Mouse (Mus musculus) activated CD4-positive, CD25-positive, alpha-beta regulatory T cell, adult 4 months (primary cell): ENCODE results near the gene Cadps2. TPM values are rescaled to one million over a fixed set of nuclear protein-coding genes. Genes with fewer than 3 reads are reported as not detected.

Source experiments
- ATAC-seq: one replicate; pipeline ENCODE4 v1.8.0; 2017
- polyA plus RNA-seq, 2 experiments: library from polyadenylated mRNA; unstranded; fragments of 100-300 nt; shearing (Covaris generic); gene quantifications; one replicate each; pipeline ENCODE4 v1.2.1; 2017

Cadps2 gene
- polyA plus RNA-seq, 2 experiments from 2014 or later: 0.49 TPM; not detected in 1

- ATAC-seq: no peak
Observed at GRCm38 (mm10) chr6:23353480-23353879, 485.7 kb downstream of the Cadps2 start.

DNA sequence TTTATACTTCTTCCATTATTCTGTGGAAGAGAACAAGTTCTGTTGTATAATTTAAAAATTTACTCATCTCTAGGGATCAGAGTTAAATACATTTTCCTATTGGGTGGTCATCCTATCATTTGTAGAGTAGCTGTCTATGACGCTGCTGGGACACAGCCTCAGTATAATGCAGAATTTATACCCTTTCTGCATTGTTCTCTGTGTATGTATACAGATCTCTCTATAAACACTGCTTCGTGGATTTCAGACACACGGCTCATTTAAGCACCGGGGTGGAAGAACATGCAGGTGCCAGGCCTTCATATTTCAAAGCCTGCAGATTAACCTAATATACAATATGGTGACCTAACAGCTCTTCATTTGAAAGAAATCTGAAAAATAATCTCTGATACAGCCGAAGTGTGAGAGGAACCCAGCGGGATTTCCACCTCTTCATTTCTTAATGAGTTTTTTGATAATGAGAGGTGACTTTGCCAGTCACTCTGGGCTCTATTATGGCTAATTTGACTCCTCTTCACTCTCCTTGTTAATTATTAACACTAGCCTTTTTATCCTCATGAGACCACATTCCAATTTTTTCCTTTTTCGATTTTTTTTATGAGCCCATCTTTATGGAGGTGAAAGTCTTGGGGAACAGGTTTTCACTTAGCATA lies 501.7 kb downstream of the Cadps2 start:
- ATAC-seq: no peak

- ATAC-seq: no peak
Observed at GRCm38 (mm10) chr6:23314945-23315344, 524.3 kb downstream of the Cadps2 start.

GRCm38 (mm10) chr6:23314291-23314690 lies 524.9 kb downstream of the Cadps2 start:
- ATAC-seq: no peak

DNA sequence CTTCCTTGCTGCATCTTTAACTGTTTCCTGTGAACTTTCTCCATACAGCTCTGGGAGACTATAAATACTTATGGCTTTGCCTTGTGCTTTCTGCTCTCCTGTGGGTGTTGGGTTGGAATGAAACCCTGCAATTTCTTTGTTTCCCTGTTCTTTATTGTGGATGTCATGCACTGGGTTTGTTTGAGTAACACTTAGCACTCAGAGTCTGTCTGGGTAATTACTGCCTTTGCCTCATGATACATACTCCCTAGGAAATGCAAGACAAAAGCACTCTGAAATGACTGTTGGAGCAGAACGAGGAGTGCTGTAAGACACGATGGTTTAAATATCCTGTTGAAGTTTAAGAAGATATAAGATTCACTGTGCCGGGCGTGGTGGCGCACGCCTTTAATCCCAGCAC lies 533.2 kb downstream of the Cadps2 start:
- no peak for ATAC-seq

- no peak for ATAC-seq
Observed at GRCm38 (mm10) chr6:23298596-23298995, 540.6 kb downstream of the Cadps2 start.

- ATAC-seq: no peak
Observed at GRCm38 (mm10) chr6:23294685-23295084, 544.5 kb downstream of the Cadps2 start.

GRCm38 (mm10) chr6:23288752-23289151 lies 550.5 kb downstream of the Cadps2 start:
- no peak for ATAC-seq

GRCm38 (mm10) chr6:23281514-23281820 lies 557.8 kb downstream of the Cadps2 start:
- ATAC-seq: no peak

DNA sequence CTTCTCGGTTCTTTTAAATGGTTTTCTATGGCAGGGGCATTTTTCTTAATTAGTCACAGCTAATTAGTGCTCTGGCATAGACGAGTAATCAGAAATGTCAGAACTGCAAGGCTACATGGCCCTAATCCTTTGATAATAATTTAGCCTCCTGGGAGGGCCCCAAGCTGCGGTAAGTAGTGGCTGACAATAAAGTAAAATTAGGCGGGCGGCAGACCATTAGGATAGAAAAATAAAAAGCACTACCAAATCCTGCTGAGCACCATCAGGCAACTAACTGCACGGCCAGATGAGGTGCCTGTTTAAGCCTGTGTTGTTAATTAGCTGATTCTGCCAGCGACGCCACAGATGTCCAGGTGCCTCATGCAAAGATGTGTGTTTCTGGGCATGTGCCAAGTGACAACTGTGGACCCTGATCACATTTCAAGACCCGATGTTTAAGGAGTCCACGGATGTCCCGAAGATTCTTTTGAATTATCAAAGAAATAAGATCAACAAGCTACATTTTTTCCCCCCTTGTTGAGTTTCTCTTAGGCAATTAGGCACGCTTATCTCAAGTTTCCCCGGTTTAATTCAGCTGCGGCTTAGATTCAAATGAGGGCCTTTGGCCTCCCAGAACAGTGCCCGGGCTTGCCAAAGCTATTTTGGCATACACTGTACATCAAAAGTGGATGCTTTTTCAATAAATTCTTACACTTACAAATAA lies 558.3 kb downstream of the Cadps2 start:
- no peak for ATAC-seq

- ATAC-seq: no peak
Observed at GRCm38 (mm10) chr6:23273483-23273882, 565.7 kb downstream of the Cadps2 start.

- ATAC-seq: no peak
Observed at GRCm38 (mm10) chr6:23272979-23273378, 566.2 kb downstream of the Cadps2 start.

DNA sequence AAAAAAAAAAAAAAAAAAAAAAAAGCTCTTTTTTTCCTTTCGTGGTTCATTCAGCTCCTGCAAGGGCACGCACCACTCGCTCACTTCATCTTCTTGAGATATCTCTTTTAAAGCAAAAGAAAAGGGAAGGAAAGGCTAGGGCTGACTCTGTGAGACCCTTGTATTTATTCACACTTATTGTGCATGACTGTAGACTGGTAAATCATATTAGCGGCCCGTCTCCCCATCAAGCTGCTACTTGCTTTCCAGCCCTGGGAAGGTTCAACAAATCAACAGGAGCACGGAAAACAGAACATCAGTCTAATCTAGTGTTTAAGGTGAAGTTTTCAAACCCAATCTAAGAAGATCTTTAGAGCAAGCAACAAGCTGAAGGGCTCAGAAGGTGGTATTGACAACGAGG lies 566.7 kb downstream of the Cadps2 start:
- ATAC-seq: no peak

GRCm38 (mm10) chr6:23260738-23261050 lies 578.5 kb downstream of the Cadps2 start:
- ATAC-seq: no peak

- ATAC-seq: no peak
Observed at GRCm38 (mm10) chr6:23260016-23260737, 579.0 kb downstream of the Cadps2 start.

DNA sequence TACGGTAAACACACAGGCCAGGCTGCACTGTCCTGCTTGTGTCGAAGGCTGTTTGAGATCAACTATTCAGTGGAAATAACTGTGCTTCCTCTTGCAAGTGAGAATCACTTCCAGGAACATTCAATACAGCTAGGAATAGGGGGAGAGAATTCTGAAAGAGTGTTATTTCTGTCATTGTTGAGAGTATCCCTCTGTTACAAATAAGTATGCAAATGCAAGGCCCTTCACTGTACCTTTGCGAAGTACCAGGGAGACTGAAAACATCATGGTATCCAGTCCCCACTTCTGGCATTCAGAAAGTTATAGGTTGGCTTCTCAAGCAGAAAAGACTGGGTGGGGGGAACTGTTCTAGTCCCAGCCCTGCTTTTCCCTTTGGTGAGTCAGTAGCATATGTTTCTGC lies 581.2 kb downstream of the Cadps2 start:
- ATAC-seq: no peak

GRCm38 (mm10) chr6:23255161-23255560 lies 584.1 kb downstream of the Cadps2 start:
- no peak for ATAC-seq

DNA sequence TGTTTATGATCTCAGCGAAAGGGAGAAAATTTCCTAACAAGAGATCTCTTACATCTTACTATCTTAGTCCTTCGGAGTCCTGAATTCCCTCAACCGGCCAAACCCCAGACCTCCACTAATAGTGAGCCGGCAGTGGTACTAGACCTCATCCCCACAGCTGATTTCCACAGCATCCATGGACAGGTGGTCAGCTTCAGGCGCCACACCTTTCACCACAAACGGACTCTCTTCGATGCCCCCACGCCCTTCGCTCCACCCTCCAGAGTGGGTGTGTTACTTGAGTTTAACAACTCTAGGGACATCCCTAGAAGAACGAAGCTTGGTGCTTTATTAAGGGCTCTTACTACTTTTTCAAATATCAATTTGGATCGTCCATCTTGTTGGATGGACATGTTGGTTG lies 584.6 kb downstream of the Cadps2 start:
- ATAC-seq: no peak

- ATAC-seq: no peak
Observed at GRCm38 (mm10) chr6:23253353-23254311, 585.6 kb downstream of the Cadps2 start.

DNA sequence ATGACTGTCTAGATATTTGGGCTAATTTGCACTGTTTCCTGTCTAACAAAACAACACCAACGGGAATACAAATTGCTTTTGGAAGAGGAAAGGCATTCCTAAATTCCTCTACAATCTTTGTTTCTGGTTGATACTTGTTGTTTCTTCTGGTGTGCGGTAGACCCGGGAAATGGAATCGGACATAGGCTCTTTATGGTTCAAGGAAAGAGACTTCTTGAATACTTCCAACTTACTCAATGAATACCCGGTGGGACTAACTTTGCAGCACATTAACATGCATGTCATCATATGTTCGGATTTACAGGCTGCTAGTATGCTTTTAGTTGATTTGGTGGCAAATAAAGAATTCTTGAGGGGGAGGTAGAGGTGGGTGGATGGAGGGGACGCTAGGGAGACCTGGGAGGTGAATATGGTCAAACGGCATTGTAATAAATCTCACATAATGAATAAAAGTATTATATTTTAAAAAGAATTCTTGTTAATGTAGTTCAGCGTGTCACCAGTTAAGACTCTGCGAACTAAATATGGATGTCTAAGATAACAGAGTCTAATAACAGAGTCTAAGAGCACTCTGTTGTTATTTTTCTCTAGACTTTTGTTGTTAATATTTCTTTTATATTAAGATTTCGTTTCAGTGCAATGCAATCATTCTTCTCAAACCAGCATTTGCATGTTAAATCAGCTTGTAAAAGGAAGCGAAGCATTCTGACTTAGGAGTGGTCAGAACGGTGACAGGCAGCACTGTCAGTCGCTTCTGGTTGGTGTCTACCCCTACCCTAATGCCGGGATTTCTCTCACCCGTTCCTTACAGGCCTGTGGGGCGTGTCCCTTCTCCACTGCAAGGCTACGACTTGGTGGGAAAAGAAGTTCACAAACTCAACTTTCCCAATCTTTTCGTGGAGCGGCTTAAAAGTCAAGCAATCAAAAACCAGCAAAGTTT lies 586.8 kb downstream of the Cadps2 start:
- ATAC-seq: no peak

GRCm38 (mm10) chr6:23251431-23251830 lies 587.8 kb downstream of the Cadps2 start:
- ATAC-seq: no peak
